Mouse (Mus musculus): ENCODE results near the gene Tab1. TPM values are rescaled to one million over a fixed set of nuclear protein-coding genes. Genes with fewer than 3 reads are reported as not detected.
A peak's percentile ranks its signal among the peaks of the same experiment; 100 is the strongest.

Gene Tab1
- polyA plus RNA-seq, 1 experiment from 2014 or later = 32.2 TPM

- Histone ChIP-seq H3K27me3 (ENCODE audit: control insufficient read depth, insufficient read depth, low read length) (no peaks in the 10 kb centered on the region), H3K9me3 (ENCODE audit: control insufficient read depth, low read depth, low read length) (no peaks in the 10 kb centered on the region), H3K4me1 (ENCODE audit: control insufficient read depth, insufficient read depth, low read length) (peaks cover 31% of the 10 kb centered on the region), H3K36me3 (ENCODE audit: control insufficient read depth, insufficient read depth, low read length) (no peaks in the 10 kb centered on the region), H3K4me3 (ENCODE audit: low read depth, low read length) (no peak overlapping the region), H3K4me2 (replicated peaks; ENCODE audit: low read depth, low read length) (no peak overlapping the region), H3K27ac (ENCODE audit: low read length) (no peak overlapping the region), H3K9ac (replicated peaks; ENCODE audit: low read depth, low read length) (no peak overlapping the region)
- WGBS = 60% methylated on average over 8 of the region's 8 CpGs
- ATAC-seq (ENCODE audit: insufficient number of reproducible peaks, insufficient read depth, low FRiP score, low read depth) = no peak
These were observed 58.8 kb downstream of the Tab1 start for GRCm38 (mm10) chr15:80191585-80192245.

DNA sequence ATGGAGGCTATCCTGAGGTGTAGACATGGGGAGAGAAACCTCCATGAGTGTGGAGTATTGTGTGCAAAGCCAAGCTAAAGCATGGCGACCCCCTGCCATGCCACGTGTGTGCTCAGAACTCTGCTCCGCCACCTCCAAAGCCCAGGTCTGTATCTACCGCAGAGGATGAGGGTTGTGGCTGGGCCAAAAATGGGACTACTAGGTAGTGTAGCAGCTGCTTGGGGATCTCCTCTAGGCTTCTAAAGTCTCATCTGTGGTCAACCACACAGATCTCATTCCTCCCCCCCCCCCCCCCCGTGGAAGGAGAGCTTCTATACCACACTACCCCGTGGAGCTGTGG lies 59.3 kb downstream of the Tab1 start:
- peaks cover 31% of the 10 kb centered on the region for H3K4me1 ChIP-seq (ENCODE audit: control insufficient read depth, insufficient read depth, low read length)
- H3K4me3 ChIP-seq (ENCODE audit: low read depth, low read length) = no peak overlapping the region
- no peak overlapping the region for H3K9ac ChIP-seq (replicated peaks; ENCODE audit: low read depth, low read length)
- no peaks in the 10 kb centered on the region for H3K9me3 ChIP-seq (ENCODE audit: control insufficient read depth, low read depth, low read length)
- no peaks in the 10 kb centered on the region for H3K27me3 ChIP-seq (ENCODE audit: control insufficient read depth, insufficient read depth, low read length)
- H3K4me2 ChIP-seq (replicated peaks; ENCODE audit: low read depth, low read length) = no peak overlapping the region
- 87% methylated on average over 6 of the region's 6 CpGs for WGBS
- no peaks in the 10 kb centered on the region for H3K36me3 ChIP-seq (ENCODE audit: control insufficient read depth, insufficient read depth, low read length)
- ATAC-seq (ENCODE audit: insufficient number of reproducible peaks, insufficient read depth, low FRiP score, low read depth) = no peak
- no peak overlapping the region for H3K27ac ChIP-seq (ENCODE audit: low read length)

GRCm38 (mm10) chr15:80192847-80193246 lies 59.9 kb downstream of the Tab1 start:
- 70% methylated on average over 7 of the region's 7 CpGs for WGBS
- no peak overlapping the region for H3K4me3 ChIP-seq (ENCODE audit: low read depth, low read length)
- ATAC-seq (ENCODE audit: insufficient number of reproducible peaks, insufficient read depth, low FRiP score, low read depth) = no peak
- peaks cover 31% of the 10 kb centered on the region for H3K4me1 ChIP-seq (ENCODE audit: control insufficient read depth, insufficient read depth, low read length)
- no peaks in the 10 kb centered on the region for H3K27me3 ChIP-seq (ENCODE audit: control insufficient read depth, insufficient read depth, low read length)
- no peak overlapping the region for H3K9ac ChIP-seq (replicated peaks; ENCODE audit: low read depth, low read length)
- H3K36me3 ChIP-seq (ENCODE audit: control insufficient read depth, insufficient read depth, low read length) = no peaks in the 10 kb centered on the region
- no peak overlapping the region for H3K4me2 ChIP-seq (replicated peaks; ENCODE audit: low read depth, low read length)
- no peaks in the 10 kb centered on the region for H3K9me3 ChIP-seq (ENCODE audit: control insufficient read depth, low read depth, low read length)
- H3K27ac ChIP-seq (ENCODE audit: low read length) = no peak overlapping the region

DNA sequence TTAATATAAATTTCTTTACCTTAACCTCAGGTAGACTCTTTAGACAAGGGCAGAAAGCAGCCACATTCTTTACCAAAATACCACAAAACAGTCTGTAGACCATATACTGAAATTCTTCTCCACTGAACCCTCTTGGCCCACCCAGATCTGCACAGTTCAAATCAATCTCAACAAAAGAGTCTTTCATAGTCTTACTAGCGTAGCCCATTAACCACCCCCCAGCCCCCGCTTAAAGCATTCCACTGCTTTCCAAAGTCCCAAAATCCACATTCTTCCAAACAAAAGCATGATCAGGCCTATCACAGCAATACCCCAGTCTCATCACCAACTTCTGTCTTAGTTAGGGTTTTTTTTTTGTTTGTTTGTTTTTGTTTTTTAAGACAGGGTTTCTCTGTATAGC lies 66.6 kb downstream of the Tab1 start:
- Histone ChIP-seq H3K9me3 (ENCODE audit: control insufficient read depth, low read depth, low read length) (no peaks in the 10 kb centered on the region), H3K4me3 (ENCODE audit: low read depth, low read length) (no peak overlapping the region), H3K36me3 (ENCODE audit: control insufficient read depth, insufficient read depth, low read length) (no peaks in the 10 kb centered on the region), H3K4me1 (ENCODE audit: control insufficient read depth, insufficient read depth, low read length) (no peaks in the 10 kb centered on the region), H3K27ac (ENCODE audit: low read length) (no peak overlapping the region), H3K4me2 (replicated peaks; ENCODE audit: low read depth, low read length) (no peak overlapping the region), H3K27me3 (ENCODE audit: control insufficient read depth, insufficient read depth, low read length) (no peaks in the 10 kb centered on the region), H3K9ac (replicated peaks; ENCODE audit: low read depth, low read length) (no peak overlapping the region)
- 76% methylated on average over 2 of the region's 2 CpGs for WGBS
- no peak for ATAC-seq (ENCODE audit: insufficient number of reproducible peaks, insufficient read depth, low FRiP score, low read depth)

GRCm38 (mm10) chr15:80202111-80202775 lies 69.3 kb downstream of the Tab1 start:
- H3K9me3 ChIP-seq (ENCODE audit: control insufficient read depth, low read depth, low read length) = no peaks in the 10 kb centered on the region
- H3K4me2 ChIP-seq (replicated peaks; ENCODE audit: low read depth, low read length) = no peak overlapping the region
- 84% methylated on average over 6 of the region's 6 CpGs for WGBS
- no peaks in the 10 kb centered on the region for H3K36me3 ChIP-seq (ENCODE audit: control insufficient read depth, insufficient read depth, low read length)
- no peak for ATAC-seq (ENCODE audit: insufficient number of reproducible peaks, insufficient read depth, low FRiP score, low read depth)
- H3K4me3 ChIP-seq (ENCODE audit: low read depth, low read length) = no peak overlapping the region
- H3K9ac ChIP-seq (replicated peaks; ENCODE audit: low read depth, low read length) = no peak overlapping the region
- no peaks in the 10 kb centered on the region for H3K27me3 ChIP-seq (ENCODE audit: control insufficient read depth, insufficient read depth, low read length)
- no peaks in the 10 kb centered on the region for H3K4me1 ChIP-seq (ENCODE audit: control insufficient read depth, insufficient read depth, low read length)
- no peak overlapping the region for H3K27ac ChIP-seq (ENCODE audit: low read length)

DNA sequence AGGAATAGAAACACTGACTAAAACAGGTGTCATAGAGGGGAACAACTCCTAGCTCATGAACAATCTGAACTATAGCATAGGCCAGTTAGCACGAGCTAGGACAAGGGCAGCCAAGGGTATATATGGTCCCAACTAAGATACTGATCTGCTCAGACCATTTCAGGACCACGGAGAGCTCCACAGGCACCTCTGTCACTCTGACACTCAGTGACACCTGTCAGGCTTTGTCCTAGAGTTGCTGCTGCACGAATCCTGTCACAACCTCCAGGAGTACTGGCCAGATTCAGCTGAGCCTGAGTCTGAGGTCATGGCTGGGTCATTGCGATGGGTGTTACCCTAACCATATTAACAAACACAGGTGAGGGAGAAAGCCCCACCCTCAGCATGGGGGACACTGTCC lies 70.5 kb downstream of the Tab1 start:
- H3K9ac ChIP-seq (replicated peaks; ENCODE audit: low read depth, low read length) = no peak overlapping the region
- no peak overlapping the region for H3K27ac ChIP-seq (ENCODE audit: low read length)
- no peaks in the 10 kb centered on the region for H3K4me1 ChIP-seq (ENCODE audit: control insufficient read depth, insufficient read depth, low read length)
- no peaks in the 10 kb centered on the region for H3K27me3 ChIP-seq (ENCODE audit: control insufficient read depth, insufficient read depth, low read length)
- H3K36me3 ChIP-seq (ENCODE audit: control insufficient read depth, insufficient read depth, low read length) = no peaks in the 10 kb centered on the region
- 38% methylated on average over 4 of the region's 4 CpGs for WGBS
- H3K4me3 ChIP-seq (ENCODE audit: low read depth, low read length) = no peak overlapping the region
- H3K4me2 ChIP-seq (replicated peaks; ENCODE audit: low read depth, low read length) = no peak overlapping the region
- ATAC-seq (ENCODE audit: insufficient number of reproducible peaks, insufficient read depth, low FRiP score, low read depth) = no peak
- no peaks in the 10 kb centered on the region for H3K9me3 ChIP-seq (ENCODE audit: control insufficient read depth, low read depth, low read length)

DNA sequence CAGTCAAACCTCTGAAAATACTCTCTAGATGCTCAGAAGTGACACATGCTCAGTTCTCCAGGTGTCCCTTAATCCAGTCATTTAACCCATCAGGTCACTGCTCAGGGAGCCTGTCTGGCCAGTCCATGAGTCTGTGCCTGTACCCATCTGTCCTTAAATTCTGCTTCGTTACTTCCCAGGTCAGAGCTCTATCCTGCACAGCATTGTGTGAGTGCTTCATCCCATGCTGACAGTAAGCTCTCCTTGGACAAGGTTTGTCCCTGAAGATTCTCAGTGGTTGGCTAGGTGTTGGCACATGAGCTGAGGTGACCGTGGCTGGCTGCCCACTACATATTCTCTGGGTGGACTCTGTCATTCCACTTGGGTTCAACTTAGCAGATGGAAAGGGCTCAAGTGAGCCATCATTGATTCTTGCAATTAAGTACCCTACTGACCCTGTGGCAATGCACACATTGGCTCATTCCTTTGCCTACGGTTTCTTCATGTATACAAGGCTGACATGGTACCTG lies 73.2 kb downstream of the Tab1 start:
- Histone ChIP-seq H3K4me1 (ENCODE audit: control insufficient read depth, insufficient read depth, low read length) (no peaks in the 10 kb centered on the region), H3K4me2 (replicated peaks; ENCODE audit: low read depth, low read length) (no peak overlapping the region), H3K36me3 (ENCODE audit: control insufficient read depth, insufficient read depth, low read length) (peaks cover 4% of the 10 kb centered on the region; the same call in 1 of the 2 replicates), H3K27ac (ENCODE audit: low read length) (no peak overlapping the region), H3K4me3 (ENCODE audit: low read depth, low read length) (no peak overlapping the region), H3K9me3 (ENCODE audit: control insufficient read depth, low read depth, low read length) (no peaks in the 10 kb centered on the region), H3K9ac (replicated peaks; ENCODE audit: low read depth, low read length) (no peak overlapping the region), H3K27me3 (ENCODE audit: control insufficient read depth, insufficient read depth, low read length) (no peaks in the 10 kb centered on the region)
- WGBS = 94% methylated on average over 3 of the region's 3 CpGs
- ATAC-seq (ENCODE audit: insufficient number of reproducible peaks, insufficient read depth, low FRiP score, low read depth) = no peak

GRCm38 (mm10) chr15:80208446-80208845 lies 75.5 kb downstream of the Tab1 start:
- Histone ChIP-seq H3K4me2 (replicated peaks; ENCODE audit: low read depth, low read length) (no peak overlapping the region), H3K4me3 (ENCODE audit: low read depth, low read length) (no peak overlapping the region), H3K9me3 (ENCODE audit: control insufficient read depth, low read depth, low read length) (no peaks in the 10 kb centered on the region), H3K4me1 (ENCODE audit: control insufficient read depth, insufficient read depth, low read length) (no peaks in the 10 kb centered on the region), H3K36me3 (ENCODE audit: control insufficient read depth, insufficient read depth, low read length) (peaks cover 19% of the 10 kb centered on the region), H3K9ac (replicated peaks; ENCODE audit: low read depth, low read length) (no peak overlapping the region), H3K27ac (ENCODE audit: low read length) (peak overlapping the region; percentile 28; the same call in 1 of the 2 replicates), H3K27me3 (ENCODE audit: control insufficient read depth, insufficient read depth, low read length) (no peaks in the 10 kb centered on the region)
- WGBS = 36% methylated on average over 4 of the region's 4 CpGs
- no peak for ATAC-seq (ENCODE audit: insufficient number of reproducible peaks, insufficient read depth, low FRiP score, low read depth)

All from stomach, embryonic 14.5 days (tissue).